Mouse (Mus musculus) lung, postnatal 0 days (tissue): ENCODE results near the gene Timmdc1.

Experiments
- CTCF ChIP-seq: IDR thresholded peaks from 2 replicates; pipeline ENCODE4 v1.5.1; 2016; ENCODE audit warnings: antibody characterized with exemption, mild to moderate bottlenecking
- EP300 ChIP-seq: IDR thresholded peaks from 2 replicates; pipeline ENCODE4 v1.6.1; 2016; ENCODE audit warnings: antibody characterized with exemption, mild to moderate bottlenecking, control low read depth

DNA sequence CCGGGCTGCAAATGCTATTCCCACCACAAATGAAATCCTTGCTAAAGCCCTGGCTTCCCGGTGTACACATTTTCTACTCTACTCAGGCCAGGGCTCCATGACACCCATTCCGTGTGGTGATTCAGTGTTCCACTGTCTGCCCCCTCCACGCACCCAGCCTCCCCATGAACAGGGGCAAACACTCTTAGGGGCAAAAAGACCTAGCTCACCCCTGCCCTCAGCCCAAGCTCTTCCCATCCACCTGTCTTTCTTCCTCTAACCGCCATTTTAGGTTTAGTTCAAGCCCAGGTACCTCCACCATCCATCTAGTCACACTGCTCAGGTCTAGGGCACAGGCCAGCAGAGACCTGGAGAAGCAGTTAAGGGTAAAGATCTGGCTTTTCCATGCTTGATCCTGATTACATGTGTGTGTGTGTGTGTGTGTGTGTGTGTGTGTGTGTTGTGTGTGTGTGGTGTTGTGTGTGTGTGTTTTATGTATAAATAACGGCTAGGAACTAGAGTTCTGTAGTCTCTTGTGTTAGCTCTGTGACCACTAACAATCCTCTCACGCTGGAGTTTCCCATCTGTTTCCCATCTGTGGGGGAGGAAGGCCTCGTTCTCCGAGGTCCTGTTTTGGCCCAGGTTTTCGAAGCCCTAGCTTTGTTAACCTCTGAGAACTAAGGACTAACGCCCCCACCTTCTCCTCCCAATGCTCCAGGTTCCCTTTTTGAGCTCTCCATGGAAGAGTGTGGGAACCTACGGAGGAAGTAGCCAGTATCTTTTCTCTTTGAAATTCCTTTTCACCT lies 70.8 kb downstream of the Timmdc1 start:
- TF ChIP-seq EP300, result no peak
- no peak for TF ChIP-seq CTCF
